Mouse (Mus musculus): ENCODE data around the gene Rpl36.

GRCm38 (mm10) chr17:56570287-56570686, 42.9 kb upstream of the Rpl36 start:
- no peak for TF ChIP-seq GATA1 (IDR thresholded peaks at IDR 0.05; ENCODE audit: borderline replicate concordance, low read length)
- no peak for TF ChIP-seq FLI1 (IDR thresholded peaks at IDR 0.05; ENCODE audit: low read length)
